Mouse (Mus musculus) kidney, adult 2 months (tissue): Measurements from ENCODE around the gene Ulk4. TPM values are rescaled to one million over a fixed set of nuclear protein-coding genes. Genes with fewer than 3 reads are reported as not detected.
A peak's percentile ranks its signal among the peaks of the same experiment; 100 is the strongest.

ENCODE experiments used
- DNase-seq: peaks from one replicate; pipeline ENCODE4 v3.0.0; 2021
- H3K27ac ChIP-seq: fragments of 200-500 bp; 2 replicates; pipeline ENCODE4 v1.5.1; 2012; ENCODE audit warnings: low read depth, low read length, control low read depth, inconsistent platforms; ENCODE audit not compliant: insufficient read depth
- H3K27me3 ChIP-seq: fragments of 200-500 bp; replicated peaks from 2 replicates; pipeline ENCODE4 v1.6.1; 2012; ENCODE audit warnings: mild to moderate bottlenecking, moderate library complexity, low read length, inconsistent platforms; ENCODE audit not compliant: control insufficient read depth, insufficient read depth
- H3K36me3 ChIP-seq: fragments of 200-500 bp; 2 replicates; pipeline ENCODE4 v1.6.1; 2012; ENCODE audit warnings: mild to moderate bottlenecking, moderate library complexity, low read length, inconsistent platforms; ENCODE audit not compliant: control insufficient read depth, insufficient read depth
- H3K4me1 ChIP-seq: fragments of 200-500 bp; 2 replicates; pipeline ENCODE4 v1.6.1; 2011; ENCODE audit warnings: low read length; ENCODE audit not compliant: control insufficient read depth, insufficient read depth
- H3K4me3 ChIP-seq: fragments of 200-500 bp; 2 replicates; pipeline ENCODE4 v1.5.1; 2011; ENCODE audit warnings: mild to moderate bottlenecking, low read depth, low read length, control low read depth; ENCODE audit not compliant: insufficient read depth
- CTCF ChIP-seq: fragments of 200-500 bp; conservative IDR thresholded peaks from 2 replicates; pipeline ENCODE4 v1.5.1; 2011; ENCODE audit warnings: low read depth, mild to moderate bottlenecking, control low read depth, low read length, moderate library complexity, mixed read lengths; ENCODE audit not compliant: insufficient read depth, insufficient read length
- POLR2A ChIP-seq: fragments of 200-500 bp; IDR thresholded peaks from one replicate; pipeline ENCODE4 v1.6.1; 2011; ENCODE audit warnings: low read depth, low read length, control low read depth
- WGBS: fragments of 180-500 bp; shearing (Covaris S2); methylation state at CpG from one replicate; pipeline ENCODE4 v1.1.7; 2018; 5-methylcytosine and 5-hydroxymethylcytosine counted together
- polyA plus RNA-seq: library from polyadenylated mRNA; depleted of rRNA; stranded (reverse); fragments of >200 nt; gene quantifications from 2 replicates; pipeline ENCODE4 v1.2.3, GENCODE M21; 2012

Ulk4 gene
- polyA plus RNA-seq, 1 experiment = 1.9 TPM

- no peaks in the 10 kb centered on the region for H3K36me3 ChIP-seq
- no peak overlapping the region for H3K4me3 ChIP-seq
- TF ChIP-seq POLR2A (no peak), CTCF (no peak)
- H3K27ac ChIP-seq = no peak overlapping the region
- DNase-seq = no peak
- H3K27me3 ChIP-seq = no peaks in the 10 kb centered on the region
- 51% methylated on average over 2 of the region's 2 CpGs for WGBS
- no peaks in the 10 kb centered on the region for H3K4me1 ChIP-seq
These were observed 150.0 kb downstream of the Ulk4 start for GRCm38 (mm10) chr9:121127025-121127424.

- DNase-seq = no peak
These were observed 152.3 kb downstream of the Ulk4 start for GRCm38 (mm10) chr9:121124705-121125104.

GRCm38 (mm10) chr9:121122039-121122438, 155.0 kb downstream of the Ulk4 start:
- no peak for TF ChIP-seq CTCF
- TF ChIP-seq POLR2A = no peak
- 54% methylated on average over 5 of the region's 5 CpGs for WGBS
- Histone ChIP-seq H3K4me1 (no peaks in the 10 kb centered on the region), H3K36me3 (no peaks in the 10 kb centered on the region), H3K27ac (no peak overlapping the region), H3K4me3 (no peak overlapping the region), H3K27me3 (no peaks in the 10 kb centered on the region)
- DNase-seq = no peak

More at GRCm38 (mm10) chr9:121124705-121125104, 152.3 kb downstream of the Ulk4 start:
- TF ChIP-seq CTCF (no peak), POLR2A (no peak)
- no peak overlapping the region for H3K4me3 ChIP-seq
- H3K27me3 ChIP-seq = no peaks in the 10 kb centered on the region
- no peak overlapping the region for H3K27ac ChIP-seq
- WGBS = 57% methylated on average over 8 of the region's 8 CpGs
- no peaks in the 10 kb centered on the region for H3K4me1 ChIP-seq
- H3K36me3 ChIP-seq = no peaks in the 10 kb centered on the region

GRCm38 (mm10) chr9:121117936-121118335, 159.1 kb downstream of the Ulk4 start:
- Histone ChIP-seq H3K36me3 (no peaks in the 10 kb centered on the region), H3K27ac (no peak overlapping the region), H3K4me1 (no peaks in the 10 kb centered on the region), H3K27me3 (no peaks in the 10 kb centered on the region), H3K4me3 (no peak overlapping the region)
- WGBS = 70% methylated on average over 4 of the region's 4 CpGs
- TF ChIP-seq CTCF = no peak
- TF ChIP-seq POLR2A = no peak
- DNase-seq = no peak

- Histone ChIP-seq H3K27ac (no peak overlapping the region), H3K4me3 (no peak overlapping the region), H3K36me3 (no peaks in the 10 kb centered on the region), H3K4me1 (no peaks in the 10 kb centered on the region), H3K27me3 (no peaks in the 10 kb centered on the region)
- TF ChIP-seq POLR2A (no peak), CTCF (no peak)
- no peak for DNase-seq
- WGBS = 69% methylated on average over 1 of the region's 1 CpGs
These were observed 164.9 kb downstream of the Ulk4 start for GRCm38 (mm10) chr9:121112131-121112530.

- Histone ChIP-seq H3K4me1 (no peaks in the 10 kb centered on the region), H3K4me3 (no peak overlapping the region), H3K27me3 (no peaks in the 10 kb centered on the region), H3K36me3 (no peaks in the 10 kb centered on the region), H3K27ac (no peak overlapping the region)
- WGBS = 24% methylated on average over 10 of the region's 10 CpGs
- no peak for TF ChIP-seq POLR2A
- TF ChIP-seq CTCF = peak; percentile 92
- peak; percentile 66 for DNase-seq
These were observed 168.9 kb downstream of the Ulk4 start for GRCm38 (mm10) chr9:121108110-121108509.

- no peak for TF ChIP-seq CTCF
- TF ChIP-seq POLR2A = no peak
- Histone ChIP-seq H3K27me3 (no peaks in the 10 kb centered on the region), H3K4me1 (no peaks in the 10 kb centered on the region), H3K4me3 (no peak overlapping the region), H3K27ac (no peak overlapping the region), H3K36me3 (no peaks in the 10 kb centered on the region)
- peak; percentile 40 for DNase-seq
- WGBS = 53% methylated on average over 5 of the region's 5 CpGs
These were observed 169.4 kb downstream of the Ulk4 start for GRCm38 (mm10) chr9:121107643-121108042.
